Mouse (Mus musculus): Measurements from ENCODE around the gene Slc25a28.

Gene Slc25a28

DNA sequence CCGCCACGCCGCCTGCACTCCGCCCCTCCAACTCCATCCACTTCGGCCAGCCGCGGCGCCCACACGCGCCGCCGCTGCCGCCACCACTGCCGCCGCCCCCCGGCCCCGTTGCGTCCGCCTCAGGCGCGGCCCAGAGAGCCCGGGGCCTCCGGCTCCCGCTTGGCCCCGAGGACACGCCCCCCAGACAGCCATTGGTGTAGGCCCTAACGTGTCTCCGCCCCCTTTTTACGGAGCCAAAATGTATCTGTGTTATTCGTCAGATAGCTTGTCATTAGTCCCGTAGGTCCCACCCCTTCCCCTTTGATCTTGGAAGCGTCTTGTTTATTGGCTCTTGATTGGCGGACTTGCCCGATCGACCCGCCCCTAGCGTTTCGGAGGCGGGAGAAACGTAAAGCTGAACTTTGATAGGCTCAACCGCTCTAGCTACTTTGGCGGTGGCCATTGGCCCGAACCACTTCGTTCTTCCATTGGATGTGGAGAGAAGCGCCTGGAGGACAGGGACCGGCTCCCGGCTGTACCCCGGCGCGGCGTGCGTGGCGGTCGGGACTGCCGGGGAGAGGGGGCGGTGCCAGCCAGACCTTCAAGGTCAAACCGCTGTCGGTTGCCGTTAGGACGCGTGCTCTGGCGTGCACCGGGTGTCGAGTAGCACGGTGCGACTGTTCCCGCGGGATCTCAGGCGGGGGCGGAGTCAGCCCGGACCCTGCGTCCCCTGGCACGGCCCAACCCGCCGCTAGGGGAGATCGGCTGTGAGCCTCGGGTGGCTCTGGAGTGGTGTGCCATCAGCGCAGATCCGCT is at the start of gene Slc25a28:
Gene Slc25a28 (minus strand): TSS at position 152 of the 795 bp plus-strand sequence.
- CTCF ChIA-PET = interaction anchor here (0.5 to 1.7 kb wide), 3 partner anchors 29 to 74 kb away, joined by 3 to 5 read pairs (median 4); no protein-coding TSS in a partner anchor

DNA sequence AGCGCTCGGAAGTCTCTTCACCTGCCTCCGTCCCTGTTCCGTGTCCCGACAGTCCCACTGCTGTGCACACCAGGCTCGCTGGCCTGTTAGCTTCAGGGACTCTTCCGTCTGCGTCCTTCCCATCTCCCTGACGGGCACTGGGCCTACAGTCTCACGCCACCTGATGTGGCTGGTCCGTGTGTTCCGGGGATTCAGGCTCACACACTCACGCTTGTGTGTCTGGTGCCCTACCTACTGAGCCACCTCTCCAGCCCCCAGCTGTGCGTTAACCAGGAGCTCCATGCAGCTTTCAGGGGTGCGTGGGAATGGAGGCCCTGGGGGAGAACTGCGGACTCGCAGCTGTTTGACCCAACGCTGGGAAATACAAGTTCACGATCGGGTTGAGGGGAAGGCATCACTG is 49.5 kb upstream of the Slc25a28 start:
- CTCF ChIA-PET = no interaction called here

GRCm38 (mm10) chr19:43723501-43723900 is 48.8 kb upstream of the Slc25a28 start:
- CTCF ChIA-PET = no interaction called here

- CTCF ChIA-PET = interaction anchor here (0.9 kb wide), 1 partner anchor 37 kb away, joined by 3 read pairs; no protein-coding TSS in a partner anchor
These were observed 48.2 kb upstream of the Slc25a28 start for GRCm38 (mm10) chr19:43722891-43723290.

GRCm38 (mm10) chr19:43720061-43720460 is 45.4 kb upstream of the Slc25a28 start:
- CTCF ChIA-PET = no interaction called here

GRCm38 (mm10) chr19:43711971-43712370 is 37.3 kb upstream of the Slc25a28 start:
- CTCF ChIA-PET = no interaction called here

GRCm38 (mm10) chr19:43711159-43711916 is 36.7 kb upstream of the Slc25a28 start:
- CTCF ChIA-PET = no interaction called here

- CTCF ChIA-PET = interaction anchor here (0.6 kb wide), 1 partner anchor 12 kb away, joined by 7 read pairs; no protein-coding TSS in a partner anchor
These were observed 34.6 kb upstream of the Slc25a28 start for GRCm38 (mm10) chr19:43709317-43709716.

DNA sequence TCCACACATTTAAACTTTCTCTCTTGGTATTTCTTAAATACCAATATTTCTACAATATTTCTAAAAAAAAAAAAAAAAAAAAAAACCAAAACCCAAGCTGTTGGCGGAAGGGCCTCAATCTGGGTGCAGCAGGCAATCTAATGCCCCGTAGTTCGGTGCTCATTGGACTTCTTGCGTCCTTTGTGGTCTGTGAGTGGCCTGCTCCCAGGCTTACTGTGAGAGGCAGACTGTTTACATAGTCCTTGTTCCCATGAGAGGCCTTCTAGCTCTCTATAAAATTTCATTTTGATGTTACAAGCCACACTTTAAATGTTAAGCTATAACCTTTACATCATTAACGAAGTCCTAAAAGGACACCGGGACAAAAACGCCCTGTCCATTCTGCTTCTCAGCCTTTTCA is 33.5 kb upstream of the Slc25a28 start:
- CTCF ChIA-PET = interaction anchor here (0.6 kb wide), 1 partner anchor 11 kb away, joined by 9 read pairs; no protein-coding TSS in a partner anchor

DNA sequence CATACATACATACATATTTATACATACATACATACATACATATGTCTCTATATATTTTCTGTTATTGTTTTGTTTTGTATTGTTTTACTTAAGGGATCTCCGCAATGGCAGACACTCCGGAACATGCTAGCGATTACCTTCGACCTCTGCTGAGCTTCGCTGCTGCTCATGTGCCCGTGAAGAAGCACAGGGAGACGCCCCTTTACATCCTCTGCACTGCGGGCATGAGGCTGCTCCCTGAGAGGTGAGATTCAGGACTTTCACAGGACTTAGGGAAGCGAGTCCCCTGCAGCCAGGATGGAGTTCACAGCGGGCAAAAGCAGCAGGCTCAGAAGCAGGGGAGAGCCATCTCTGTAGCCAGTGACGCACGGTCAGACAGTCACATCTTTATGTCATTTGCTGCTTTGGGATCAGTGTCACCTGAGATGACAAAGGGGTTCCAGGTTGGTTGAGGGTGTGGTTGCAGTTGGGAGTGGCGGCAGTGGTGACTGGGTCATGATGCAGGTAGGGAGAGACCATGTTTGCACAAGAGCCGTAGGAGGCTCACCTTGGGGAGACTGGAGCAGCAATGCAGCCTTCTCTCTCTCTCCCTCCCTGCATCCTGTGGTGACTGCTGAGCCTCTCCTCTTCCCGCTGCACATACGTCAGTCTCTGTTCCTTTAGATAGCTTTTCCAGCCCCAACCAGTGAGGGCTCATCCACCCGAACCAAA is 30.3 kb upstream of the Slc25a28 start:
- CTCF ChIA-PET = no interaction called here

DNA sequence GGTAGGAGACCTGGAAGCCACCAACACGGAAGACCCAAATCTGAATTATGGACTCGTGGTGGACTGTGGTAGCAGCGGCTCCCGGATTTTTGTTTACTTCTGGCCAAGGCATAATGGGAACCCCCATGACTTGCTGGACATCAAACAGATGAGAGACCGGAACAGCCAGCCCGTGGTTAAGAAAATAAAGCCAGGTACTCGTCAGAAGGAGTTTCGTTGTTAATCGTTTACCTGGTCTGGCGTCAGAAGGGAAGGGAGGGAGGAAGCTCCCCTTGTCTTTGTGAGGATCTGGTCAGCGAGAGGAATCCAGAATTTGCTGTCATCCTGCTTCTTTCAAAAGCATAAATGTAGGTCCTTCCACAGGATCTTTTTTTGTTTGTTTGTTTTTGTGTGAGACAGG is 29.5 kb upstream of the Slc25a28 start:
- CTCF ChIA-PET = no interaction called here

DNA sequence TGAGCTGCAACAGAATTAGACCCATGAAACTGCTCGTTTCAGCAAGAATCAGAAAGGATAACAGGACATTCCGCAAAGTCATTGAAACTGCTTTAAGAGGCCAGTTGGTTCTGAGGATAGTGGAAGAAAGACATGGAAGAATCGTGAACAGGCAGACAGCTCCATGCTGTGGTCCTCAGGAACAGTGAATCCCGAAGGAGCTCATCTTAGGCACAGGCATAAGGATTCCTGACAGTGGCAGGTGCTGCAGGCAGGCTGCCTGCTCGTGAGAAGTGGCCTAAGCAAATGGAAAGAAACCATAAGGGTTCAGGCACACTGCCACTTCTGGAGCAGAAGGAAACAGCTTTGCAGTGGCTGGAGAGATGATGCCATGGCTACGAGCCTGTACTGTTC is 25.1 kb upstream of the Slc25a28 start:
- CTCF ChIA-PET = no interaction called here

DNA sequence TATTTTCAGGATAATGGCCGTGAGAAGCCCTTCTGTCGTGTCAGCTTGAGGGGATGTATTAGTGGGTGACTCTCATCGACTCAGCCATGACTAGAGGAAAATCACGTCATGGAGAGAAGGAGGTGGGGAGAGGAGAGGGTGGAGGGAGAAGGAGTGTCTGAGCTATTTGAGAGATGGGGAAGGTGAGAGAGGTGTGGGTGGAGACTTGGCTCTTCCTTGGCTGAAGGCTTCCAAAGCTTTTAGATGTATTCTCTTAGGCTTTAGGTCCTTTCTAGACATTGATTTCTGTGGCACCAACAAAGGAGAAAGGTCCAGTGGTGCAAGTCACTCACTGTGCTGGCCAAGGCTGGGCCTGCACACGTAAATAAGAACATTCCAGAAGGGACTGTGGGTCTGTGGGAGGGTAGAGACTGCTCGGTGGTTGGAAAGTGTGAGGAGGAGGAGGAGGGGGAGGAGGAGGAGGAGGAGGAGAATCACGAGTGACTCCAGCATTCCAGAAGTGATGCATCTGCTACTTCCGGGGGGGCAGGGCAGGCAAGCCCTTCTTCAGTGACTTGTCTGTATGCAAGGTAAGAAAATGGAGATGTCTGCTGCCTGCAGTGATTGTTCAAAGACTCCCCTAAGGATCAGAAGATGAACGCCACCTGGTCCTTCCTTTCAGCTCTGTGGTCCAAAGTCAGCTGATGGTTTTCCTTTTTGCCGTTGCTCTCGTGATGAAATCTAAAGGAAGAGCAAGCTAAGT is 24.5 kb upstream of the Slc25a28 start:
- CTCF ChIA-PET = no interaction called here

DNA sequence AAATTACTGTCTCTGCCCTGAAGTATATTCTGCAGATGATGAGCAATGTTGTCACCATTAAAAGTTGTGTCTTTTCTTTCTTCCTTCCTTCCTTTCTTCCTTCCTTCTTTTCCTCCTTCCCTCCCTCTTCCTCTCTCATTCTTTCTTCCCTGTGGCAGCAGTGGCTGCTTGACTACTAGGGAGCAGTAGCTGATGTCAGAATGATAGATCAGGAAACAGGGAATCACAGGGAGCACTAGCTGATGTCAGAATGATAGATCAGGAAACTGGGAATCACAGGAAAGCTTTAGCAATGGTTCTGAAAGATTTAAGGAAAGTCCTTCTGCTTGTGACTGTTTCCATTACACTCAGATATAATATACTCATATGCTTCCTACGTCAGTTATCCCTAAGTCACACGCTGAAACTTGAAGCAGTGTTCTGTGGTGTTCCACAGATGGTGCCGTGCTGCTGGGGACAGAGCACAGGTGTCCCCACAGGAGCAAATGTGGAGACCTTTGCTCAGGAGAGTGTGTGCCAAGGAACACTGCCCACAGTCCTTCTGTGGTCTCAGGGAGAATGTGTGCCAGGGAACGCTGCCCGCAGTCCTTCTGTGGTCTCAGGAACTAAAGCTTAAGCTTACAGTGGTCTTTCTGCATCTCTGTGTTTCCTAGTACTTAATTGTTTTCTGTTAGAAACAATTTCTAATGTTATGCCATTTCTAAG is 23.1 kb upstream of the Slc25a28 start:
- CTCF ChIA-PET = interaction anchor here (0.6 kb wide), 1 partner anchor 10 kb away, joined by 9 read pairs; no protein-coding TSS in a partner anchor

DNA sequence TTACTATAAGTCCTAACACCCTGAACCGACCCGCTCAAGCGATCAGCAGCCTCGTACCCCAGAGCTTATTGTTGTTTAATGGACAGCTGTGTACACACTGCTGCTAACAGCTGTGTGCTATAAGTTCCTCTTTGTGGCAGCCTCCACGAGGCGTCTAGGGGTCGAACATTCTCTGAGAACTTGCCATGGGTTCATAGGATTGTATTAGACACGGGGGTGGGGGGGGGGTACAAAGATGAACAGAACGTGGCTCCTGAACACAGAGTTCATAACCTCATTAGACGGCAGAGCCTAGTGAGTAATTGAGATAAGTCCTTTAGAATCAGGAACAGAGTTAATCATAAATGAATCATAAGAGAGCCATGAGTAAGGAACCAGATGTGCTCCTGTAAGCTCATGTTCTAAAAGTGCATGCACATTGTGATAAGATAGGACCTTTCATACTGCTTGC is 20.9 kb upstream of the Slc25a28 start:
- CTCF ChIA-PET = interaction anchor here (0.7 kb wide), 1 partner anchor 22 kb away, joined by 3 read pairs; no protein-coding TSS in a partner anchor

DNA sequence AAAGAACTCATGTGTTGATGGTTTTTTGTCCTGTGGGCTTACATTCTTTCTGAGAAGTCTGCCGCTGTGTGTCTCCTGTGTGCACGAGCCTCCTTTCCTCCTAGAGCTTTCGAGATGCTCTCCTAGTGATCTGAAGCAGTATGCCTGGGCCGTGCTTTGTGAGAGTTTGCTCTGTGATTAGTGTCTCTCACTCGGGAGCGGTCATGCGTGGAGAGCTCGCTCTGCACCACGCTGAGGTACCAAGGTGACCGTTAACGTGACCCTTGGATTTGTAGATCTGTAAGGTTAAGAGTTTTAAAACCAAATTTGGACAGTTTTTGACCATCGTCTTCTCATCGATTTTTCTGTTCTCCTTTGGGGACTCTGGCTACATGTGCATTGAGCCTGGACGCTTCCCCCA is 18.1 kb upstream of the Slc25a28 start:
- CTCF ChIA-PET = no interaction called here

DNA sequence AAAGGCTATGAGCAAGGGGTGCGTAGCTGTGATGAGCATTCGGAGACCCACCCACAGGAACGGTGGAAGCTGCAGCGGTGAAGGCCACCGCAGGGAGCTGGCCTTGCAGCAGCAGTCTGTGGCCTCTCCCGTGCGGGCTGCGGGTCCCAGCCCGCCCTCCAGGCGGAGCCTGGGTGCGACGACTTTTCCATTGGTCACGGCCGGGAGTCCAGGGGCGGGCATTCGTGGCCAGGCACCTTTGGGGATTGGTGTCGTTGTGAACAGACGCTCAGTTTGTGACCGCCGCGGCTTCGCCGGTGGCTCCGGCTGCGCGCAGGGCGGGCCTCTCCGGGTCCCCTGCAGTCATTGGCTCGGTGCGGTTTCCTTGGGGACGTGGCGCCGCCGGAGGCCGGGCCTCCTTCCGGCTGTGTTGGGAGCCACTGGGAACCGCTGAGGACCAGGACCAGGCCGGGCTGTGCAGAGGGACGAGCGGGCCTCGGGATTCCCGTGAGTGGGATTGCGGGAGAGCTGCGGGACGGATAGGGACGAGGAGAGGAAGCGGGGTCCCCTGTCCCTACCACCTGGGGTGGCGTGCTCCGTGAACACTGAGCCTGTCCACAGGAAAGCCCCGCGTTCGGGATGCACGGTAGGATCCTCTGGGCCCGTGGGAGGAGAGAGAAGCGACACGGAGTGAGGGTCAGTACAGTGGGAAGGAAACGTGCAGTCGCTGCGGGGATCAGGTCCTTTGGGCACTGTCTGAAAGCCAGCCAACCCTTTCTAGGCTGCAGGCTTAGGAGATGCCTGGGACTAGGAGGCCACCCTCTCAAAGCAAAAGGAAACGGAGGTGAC is 15.0 kb upstream of the Slc25a28 start, which contains the start of gene Entpd7:
Gene Entpd7 (plus strand): TSS at position 254 of the 828 bp plus-strand sequence.
- CTCF ChIA-PET = no interaction called here

DNA sequence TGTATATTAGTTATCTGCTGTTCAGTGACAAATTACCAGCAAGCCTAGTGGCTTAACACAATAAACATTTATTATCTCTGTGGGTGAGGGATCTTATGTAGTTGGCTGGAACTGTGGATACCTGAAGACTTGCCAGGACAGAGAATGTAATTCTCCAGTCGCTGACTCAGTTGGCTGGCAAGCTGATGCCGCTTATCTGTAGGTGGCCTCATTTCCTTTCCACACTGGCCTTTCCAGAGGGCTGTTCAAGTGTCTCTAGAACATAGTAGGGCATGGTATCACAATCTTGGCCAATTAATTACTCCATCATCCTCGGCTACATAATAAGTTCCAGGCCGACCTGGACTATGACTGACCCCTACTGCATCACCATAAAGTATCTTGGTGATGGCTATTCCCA is 6.9 kb upstream of the Slc25a28 start:
- CTCF ChIA-PET = no interaction called here

DNA sequence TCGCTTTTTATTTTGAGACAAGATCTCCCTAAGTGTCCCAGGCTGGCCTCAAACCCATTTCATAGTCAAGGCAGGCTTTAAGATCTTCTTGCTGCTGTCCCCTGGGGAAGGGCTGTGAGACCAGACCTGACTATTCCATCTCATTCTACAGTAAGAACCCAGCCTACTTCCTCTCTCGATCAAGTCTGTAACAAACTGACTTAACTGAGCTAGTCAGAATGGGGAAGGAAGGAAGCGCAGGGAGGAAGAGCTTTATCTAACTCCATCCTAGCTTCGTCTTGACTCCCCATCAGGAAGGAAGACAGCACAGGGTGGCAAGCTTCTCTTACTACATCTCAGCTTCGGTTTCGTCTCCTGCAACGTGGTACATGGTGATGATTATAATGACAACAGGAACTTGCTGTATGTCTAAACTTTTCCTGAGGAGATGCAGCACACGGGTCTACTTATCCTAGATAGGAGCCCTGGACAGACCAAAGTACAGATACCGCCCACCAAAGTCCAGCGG is 4.8 kb upstream of the Slc25a28 start:
- CTCF ChIA-PET = interaction anchor here (0.5 kb wide), 1 partner anchor 521 kb away, joined by 3 read pairs; no protein-coding TSS in a partner anchor

Measured in spleen, embryonic (tissue).